Mouse (Mus musculus) heart, adult 18-20 months (tissue): Measurements from ENCODE around the gene F10. TPM values are rescaled to one million over a fixed set of nuclear protein-coding genes. Genes with fewer than 3 reads are reported as not detected.
A peak's percentile ranks its signal among the peaks of the same experiment; 100 is the strongest.
"Not testable (repeated sequence)": the region's sequence is repeated elsewhere in the genome, so short reads cannot be mapped to it uniquely, and the experiment has no call there.

Experiments
- DNase-seq, 2 experiments: peaks; one replicate each; pipeline ENCODE4 v3.0.0; 2021 to 2022; ENCODE audit warnings: mixed read lengths in 1 of 2
- total RNA-seq, 2 experiments: library from RNA; stranded (reverse); gene quantifications; 2 replicates each; pipeline ENCODE4 v1.2.3; 2021

The F10 gene
- total RNA-seq, 2 experiments from 2014 or later: 0.27 to 0.44 TPM

DNA sequence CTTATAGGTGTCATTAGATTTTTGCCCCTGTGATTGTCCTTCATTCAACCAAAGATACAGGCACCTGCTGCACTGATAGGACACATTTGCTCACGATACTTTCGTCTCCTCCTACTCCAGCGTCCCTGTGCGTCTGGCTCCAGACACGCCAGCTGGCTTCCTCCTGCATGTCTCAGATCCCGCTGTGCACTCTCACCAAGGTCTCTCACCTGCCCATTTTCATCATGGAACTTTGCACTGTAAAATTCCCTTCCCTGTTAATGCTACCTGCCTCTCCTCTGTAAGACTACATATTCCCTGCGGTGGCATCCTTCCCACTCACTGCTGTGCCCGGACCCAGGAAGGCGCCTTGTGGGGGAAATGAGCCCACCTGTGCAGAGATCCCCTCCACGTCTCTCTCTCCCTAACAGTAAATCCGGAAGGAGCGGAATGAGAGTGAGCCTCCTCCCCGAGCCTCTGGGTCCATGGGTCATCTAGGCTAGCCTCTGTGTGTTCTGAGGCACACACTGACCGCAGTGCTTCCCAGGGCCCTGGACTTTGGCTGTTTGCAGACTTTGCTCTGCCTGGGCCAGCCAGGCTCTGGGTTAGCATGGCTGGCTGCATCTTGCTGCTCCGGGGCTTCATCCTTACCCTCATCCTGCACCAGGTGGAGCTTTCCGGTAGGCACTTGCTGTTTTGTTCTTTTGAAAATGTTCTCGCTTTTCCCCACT is 23.5 kb downstream of the F10 start, which contains the start of gene Proz:
Gene Proz, plus strand, starts transcription at position 474 of the 710 bp plus-strand sequence.
- no peak for DNase-seq

DNA sequence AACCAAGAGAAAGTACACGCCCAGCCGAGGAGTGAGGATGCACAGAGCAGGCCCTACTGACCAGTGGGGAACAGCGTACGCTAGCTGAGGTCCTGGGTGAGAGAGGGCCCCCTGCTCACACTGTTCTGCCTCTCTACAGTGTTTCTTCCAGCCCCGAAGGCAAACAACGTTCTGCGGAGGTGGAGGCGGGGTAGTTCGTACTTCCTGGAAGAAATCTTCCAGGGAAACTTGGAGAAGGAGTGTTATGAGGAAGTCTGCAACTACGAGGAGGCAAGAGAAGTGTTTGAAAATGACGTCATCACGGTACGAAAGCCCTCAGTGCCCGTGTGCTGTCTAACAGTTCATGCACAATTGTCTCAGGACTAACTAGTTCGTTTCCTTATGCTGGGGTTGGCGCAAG is 26.0 kb downstream of the F10 start:
- DNase-seq: no peak

DNA sequence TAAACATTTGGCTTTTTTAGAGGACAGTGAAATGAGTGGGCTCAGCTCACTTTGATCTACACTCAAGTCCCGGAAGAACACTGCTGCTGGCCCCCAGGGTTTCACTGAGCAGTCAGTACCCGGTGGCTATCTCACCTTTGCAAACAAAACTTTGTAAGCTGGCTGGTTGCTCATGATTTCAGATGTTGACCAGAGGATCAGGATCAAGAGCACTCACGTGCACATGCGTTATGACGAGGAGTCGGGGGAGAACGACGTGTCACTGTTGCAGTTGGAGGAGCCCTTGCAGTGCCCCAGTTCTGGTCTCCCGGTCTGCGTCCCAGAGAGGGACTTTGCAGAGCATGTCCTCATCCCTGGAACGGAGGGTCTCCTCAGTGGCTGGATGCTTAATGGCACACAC is 36.1 kb downstream of the F10 start:
- DNase-seq: no peak

DNA sequence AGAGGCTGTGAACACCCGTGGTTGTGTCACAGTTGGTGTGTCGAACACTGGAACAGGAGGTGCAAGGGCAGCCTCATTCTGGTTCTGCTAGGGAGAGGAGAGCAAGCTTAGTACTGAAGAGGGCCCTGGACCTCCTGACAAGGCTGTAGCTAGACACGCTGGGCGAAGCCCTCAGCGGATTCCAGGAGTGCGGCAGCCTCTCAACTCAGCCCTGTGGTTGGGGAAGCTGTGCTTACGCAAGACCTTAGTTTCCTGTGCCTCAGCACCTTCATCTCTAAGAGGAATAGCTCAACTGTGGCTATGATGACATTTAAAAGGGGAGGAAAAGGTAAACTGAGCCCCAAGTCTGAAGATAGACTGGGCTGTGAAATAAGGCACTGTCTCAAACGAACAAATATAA is 37.9 kb downstream of the F10 start:
- no peak for DNase-seq

DNA sequence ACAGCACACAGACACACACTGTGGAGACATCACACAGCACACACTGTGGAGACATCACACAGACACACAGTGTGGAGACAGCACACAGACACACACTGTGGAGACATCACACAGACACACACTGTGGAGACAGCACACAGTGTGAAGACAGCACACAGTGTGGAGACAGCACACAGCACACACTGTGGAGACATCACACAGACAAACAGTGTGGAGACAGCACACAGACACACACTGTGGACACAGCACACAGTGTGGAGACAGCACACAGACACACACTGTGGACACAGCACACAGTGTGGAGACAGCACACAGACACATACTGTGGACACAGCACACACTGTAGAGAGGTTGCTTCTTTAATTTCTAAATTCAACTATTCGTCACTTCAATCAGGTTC is 38.5 kb downstream of the F10 start:
- not testable (repeated sequence) for DNase-seq

DNA sequence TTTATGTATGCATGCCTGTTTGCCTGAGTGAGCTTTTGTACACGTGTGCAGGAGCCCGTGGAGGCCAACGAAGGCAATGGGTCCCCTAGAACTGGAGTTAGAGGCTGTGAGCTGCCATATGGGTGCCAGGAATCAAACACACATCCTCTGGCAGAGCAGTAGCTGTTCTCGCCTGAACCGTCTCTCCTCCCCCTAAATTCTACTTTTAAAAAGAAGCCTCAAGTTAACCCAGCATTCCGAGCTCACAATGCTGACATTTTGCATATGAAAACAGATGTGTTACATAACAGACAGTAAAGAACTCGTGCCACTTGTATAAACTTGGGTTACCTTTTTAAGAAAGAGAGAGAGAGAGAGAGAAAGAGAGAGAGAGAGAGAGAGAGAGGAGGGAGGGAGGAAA is 40.4 kb downstream of the F10 start:
- no peak for DNase-seq

DNA sequence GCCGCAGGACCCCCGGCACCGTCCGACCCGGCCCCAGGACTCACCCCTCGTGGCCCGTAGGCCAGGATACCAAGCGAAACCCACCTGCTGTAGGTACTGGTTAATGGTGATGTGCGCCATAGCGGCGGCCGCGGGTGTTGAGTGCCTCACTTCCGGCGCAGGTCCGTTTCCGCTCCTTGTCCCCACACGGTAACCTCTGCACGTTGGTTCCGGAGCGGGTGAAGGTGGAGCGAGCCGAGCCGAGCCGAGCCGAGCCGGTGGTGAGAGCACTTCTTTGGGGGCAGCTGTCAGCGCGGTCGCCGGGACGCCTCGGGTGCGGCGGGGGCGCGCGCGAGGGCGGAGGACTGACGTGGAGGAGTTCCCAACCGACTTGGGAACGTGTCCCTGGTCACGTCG is 67.6 kb downstream of the F10 start:
- DNase-seq: peak; percentile 90 to 96

DNA sequence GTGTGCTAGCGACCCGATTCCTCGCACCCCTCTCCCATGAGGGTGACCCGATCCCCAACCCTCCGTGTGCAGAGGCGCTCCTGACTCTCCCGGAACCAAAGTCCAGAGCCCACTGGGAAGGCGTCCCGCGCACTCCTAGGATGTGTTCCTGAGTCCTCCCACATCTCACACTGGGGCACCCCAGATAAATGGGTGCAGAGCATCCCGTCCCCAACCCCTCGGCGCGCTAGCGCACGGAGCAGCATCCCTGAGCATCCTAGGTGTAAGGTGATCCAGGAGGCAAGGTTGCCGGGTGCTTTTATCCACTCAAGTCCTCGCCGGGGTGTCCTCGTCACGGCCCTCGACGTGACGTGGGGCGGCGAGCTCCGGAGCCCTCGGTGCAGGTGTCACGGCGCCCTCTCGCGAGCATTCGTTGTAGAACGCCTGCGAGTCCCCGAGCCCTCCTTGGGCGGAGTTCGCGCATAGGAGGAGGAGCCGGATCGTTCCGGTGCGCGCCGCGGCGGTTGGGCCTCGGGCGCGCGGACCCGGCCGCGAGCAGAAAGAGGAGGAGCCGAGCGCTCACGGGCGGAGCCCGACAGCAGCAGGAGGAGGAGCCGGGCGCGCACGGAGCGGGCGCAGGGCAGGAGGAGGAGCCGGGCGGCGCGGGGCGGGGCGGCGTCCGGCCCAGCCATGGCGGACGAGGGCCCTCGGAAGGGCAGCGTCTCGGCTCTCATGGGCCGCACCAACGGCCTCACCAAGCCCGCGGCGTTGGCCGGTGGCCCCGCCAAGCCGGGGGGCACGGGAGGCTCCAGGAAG is 68.2 kb downstream of the F10 start, which contains the start of the genes Pcid2 and Cul4a:
Gene Pcid2, minus strand, starts transcription at position 373 of the 795 bp plus-strand sequence.
Gene Cul4a, plus strand, starts transcription at position 535 of the 795 bp plus-strand sequence.
- DNase-seq: peak; percentile 96 to 97

DNA sequence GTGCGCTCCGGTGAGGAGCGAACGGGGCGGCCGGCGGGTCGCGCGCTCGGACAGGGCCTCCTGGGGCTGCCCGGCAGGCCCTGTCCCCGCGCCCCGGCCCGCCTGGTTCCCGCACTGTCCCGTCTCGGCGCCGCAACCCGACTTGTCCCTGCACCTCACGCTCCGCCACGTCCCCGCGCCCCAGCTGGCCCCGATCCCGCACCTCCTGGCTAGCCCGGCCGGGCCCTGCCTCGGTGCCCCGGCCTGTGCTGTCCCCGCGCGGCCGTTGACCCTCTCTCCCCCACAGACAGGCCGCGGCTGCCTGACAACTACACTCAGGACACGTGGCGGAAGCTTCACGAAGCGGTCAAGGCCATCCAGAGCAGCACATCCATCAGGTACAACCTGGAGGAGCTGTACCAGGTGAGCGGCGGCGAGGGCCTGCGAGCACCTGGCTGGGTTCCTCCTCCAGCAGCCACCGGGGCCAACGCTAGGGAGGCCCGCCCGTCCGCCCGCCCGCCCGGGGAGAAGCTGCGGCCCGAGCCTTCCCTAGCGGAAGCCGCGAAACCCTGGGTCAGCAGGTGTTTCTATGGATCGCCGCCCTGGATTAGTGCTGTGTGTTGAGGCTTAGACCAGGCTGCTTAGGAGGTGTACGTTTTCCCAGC is 68.9 kb downstream of the F10 start:
- no peak for DNase-seq

Other genes with a start within 250 kb of the F10 start
- 10 to 100 TPM; 75.1 to 93.4 TPM for gene Mcf2l, start 163.5 kb upstream of the F10 start, total RNA-seq
- under 1 TPM; 0.15 to 0.26 TPM for gene F7, start 11.3 kb upstream of the F10 start, total RNA-seq
- gene Proz, start 23.6 kb downstream of the F10 start, total RNA-seq: not detected
- 10 to 100 TPM; 10.4 to 10.6 TPM for gene Pcid2, start 68.2 kb downstream of the F10 start, total RNA-seq
- gene Cul4a, start 68.3 kb downstream of the F10 start, total RNA-seq: 10 to 100 TPM; 80.1 to 85.0 TPM
- gene Lamp1, start 121.9 kb downstream of the F10 start, total RNA-seq: 100 to 1,000 TPM; 405 to 445 TPM
- 1 to 10 TPM; 4.9 to 5.1 TPM for gene Grtp1, start 163.3 kb downstream of the F10 start, total RNA-seq
- 100 to 1,000 TPM; 577 to 637 TPM for gene Adprhl1, start 216.9 kb downstream of the F10 start, total RNA-seq